Mouse (Mus musculus) cortical plate, adult 2 months (tissue): ENCODE data around the gene Rpl23a. TPM values are rescaled to one million over a fixed set of nuclear protein-coding genes. Genes with fewer than 3 reads are reported as not detected.

Experiments used
- H3K27ac ChIP-seq: fragments of 200-500 bp; 2 replicates; pipeline ENCODE4 v1.5.1; 2012; ENCODE audit warnings: low read length, control low read depth, inconsistent platforms; ENCODE audit not compliant: insufficient read depth
- H3K4me1 ChIP-seq: fragments of 200-500 bp; 2 replicates; pipeline ENCODE4 v1.6.1; 2011; ENCODE audit warnings: low read length; ENCODE audit not compliant: control insufficient read depth, insufficient read depth
- H3K4me3 ChIP-seq: fragments of 200-500 bp; 2 replicates; pipeline ENCODE4 v1.5.1; 2011; ENCODE audit warnings: mild to moderate bottlenecking, low read length, control low read depth; ENCODE audit not compliant: insufficient read depth
- CTCF ChIP-seq: fragments of 200-500 bp; IDR thresholded peaks from 2 replicates; pipeline ENCODE4 v1.5.1; 2011; ENCODE audit warnings: mild to moderate bottlenecking, control low read depth, low read length; ENCODE audit not compliant: insufficient read depth; ENCODE audit errors: extremely low read depth
- POLR2A ChIP-seq: fragments of 200-500 bp; IDR thresholded peaks from 2 replicates; pipeline ENCODE4 v1.6.1; 2011; ENCODE audit warnings: mild to moderate bottlenecking, low read length, control low read depth; ENCODE audit not compliant: insufficient read depth; ENCODE audit errors: extremely low read depth
- polyA plus RNA-seq: library from polyadenylated mRNA; depleted of rRNA; stranded (reverse); fragments of >200 nt; gene quantifications from 2 replicates; pipeline ENCODE4 v1.2.3, GENCODE M21; 2012

The Rpl23a gene
- polyA plus RNA-seq, 1 experiment, result 1,200 TPM

DNA sequence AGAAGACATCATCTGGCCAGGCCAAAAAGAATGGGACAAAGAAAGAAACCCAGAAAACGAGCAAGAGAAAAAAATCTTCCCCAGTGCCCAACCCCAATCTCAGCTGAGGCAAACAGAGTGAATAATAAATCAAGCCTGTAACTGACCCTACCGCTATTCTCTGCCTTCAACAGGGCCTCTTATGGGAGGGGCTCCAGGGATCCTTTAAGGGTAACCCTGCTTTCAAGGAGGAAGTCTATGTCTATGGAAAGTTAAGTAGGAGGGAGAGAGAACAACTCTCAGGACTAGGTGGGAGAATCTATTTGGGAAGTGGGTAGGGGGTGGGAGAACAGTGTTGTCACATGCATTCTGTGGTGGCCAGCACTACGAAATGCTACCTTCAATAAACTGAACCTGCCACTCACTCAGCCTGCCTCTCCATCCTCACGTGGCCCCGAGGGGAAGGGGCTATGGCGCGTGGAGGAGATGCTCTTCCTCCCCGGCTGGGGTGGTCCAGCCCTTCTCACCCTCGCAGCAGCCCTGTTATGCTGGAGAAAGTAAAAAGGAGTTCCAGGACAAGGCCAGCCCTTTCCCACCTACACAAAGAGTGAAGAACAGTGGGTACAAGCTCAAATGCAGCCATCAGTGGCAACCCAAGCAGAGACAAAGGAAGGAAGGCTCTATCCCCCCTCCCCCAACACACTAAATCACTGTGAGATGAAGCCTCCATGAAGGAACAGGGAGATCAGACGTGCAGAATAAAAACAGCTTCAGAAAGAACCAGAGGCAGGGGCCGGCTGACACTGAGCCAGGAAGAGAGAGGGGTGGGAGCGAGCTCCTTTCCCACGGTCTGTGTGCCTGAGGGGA is 22.2 kb upstream of the Rpl23a start:
- TF ChIP-seq CTCF (no peak), POLR2A (no peak)
- Histone ChIP-seq H3K27ac (peak overlapping the region; percentile 45; the same call in 1 of the 2 replicates), H3K4me3 (no peak overlapping the region), H3K4me1 (peaks cover 2% of the 10 kb centered on the region; the same call in 1 of the 2 replicates)

DNA sequence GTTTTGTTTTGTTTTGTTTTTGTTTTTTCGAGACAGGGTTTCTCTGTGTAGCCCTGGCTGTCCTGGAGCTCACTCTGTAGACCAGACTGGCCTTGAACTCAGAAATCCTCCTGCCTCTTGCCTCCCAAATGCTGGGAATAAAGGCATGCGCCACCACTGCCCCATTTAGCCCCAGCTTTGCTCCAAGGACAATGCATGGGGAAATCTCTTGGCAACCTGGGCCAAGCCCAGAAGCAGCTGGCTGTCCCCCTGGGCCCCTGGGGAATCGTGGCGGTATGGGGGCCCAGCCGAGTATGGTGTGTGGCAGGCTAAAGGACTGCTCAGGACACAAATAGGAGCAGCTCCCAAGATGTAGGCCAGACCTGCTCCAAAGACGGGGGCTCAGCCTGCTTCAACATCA is 20.9 kb upstream of the Rpl23a start:
- Histone ChIP-seq H3K4me3 (no peak overlapping the region), H3K27ac (no peak overlapping the region), H3K4me1 (peaks cover 2% of the 10 kb centered on the region; the same call in 1 of the 2 replicates)
- TF ChIP-seq POLR2A, result no peak
- no peak for TF ChIP-seq CTCF

DNA sequence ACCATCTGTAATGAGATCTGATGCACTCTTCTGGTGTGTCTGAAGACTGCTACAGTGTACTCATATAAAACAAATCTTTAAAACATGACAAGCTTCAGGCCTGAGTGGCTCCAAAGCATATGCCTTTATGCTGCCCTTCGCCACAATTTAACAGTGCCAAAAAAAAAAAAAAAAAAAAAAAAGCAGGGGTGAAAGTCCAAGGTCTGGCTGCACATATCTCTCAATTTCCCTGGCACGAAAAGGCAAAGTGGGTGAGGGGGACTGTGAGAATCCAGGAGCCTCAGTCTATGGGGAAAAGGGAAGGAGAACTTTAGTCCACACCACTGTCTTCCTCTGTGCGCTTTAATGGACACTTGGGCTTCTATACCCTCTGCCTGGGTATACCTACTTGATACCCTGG is 19.0 kb upstream of the Rpl23a start:
- H3K27ac ChIP-seq, result no peak overlapping the region
- H3K4me1 ChIP-seq, result peaks cover 2% of the 10 kb centered on the region; the same call in 1 of the 2 replicates
- no peak overlapping the region for H3K4me3 ChIP-seq
- TF ChIP-seq POLR2A, result no peak
- no peak for TF ChIP-seq CTCF

DNA sequence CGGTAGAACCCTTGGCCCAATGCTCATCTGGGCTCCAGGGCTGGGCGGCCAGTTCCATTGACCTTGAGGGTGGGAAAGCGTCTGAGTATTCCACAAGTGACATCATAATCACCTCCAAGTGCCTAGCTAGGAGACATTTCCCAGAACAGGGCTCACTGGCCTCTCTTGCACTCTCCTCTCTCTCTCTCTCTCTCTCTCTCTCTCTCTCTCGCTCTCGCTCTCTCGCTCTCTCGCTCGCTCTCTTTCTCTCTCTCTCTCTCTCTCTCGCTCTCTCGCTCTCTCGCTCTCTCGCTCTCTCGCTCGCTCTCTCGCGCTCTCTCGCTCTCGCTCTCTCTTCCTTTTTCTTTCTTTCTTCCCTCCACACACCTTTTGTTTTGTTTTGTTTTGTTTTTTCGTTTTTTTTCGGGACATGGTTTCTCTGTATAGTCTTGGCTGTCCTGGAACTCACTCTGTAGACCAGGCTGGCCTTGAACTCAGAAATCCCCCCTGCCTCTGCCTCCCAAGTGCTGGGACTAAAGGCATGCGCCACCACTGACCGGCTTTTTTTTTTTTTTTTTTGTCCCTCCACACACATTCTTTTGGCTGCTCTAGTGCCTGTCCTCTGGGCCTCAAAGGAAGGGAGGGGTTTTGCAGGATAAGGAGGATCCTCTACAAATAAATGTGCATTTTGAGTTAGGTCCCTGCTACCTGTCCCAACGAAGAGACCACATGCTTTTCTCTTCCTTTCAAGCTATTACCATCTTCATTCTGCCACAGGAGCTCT is 11.9 kb upstream of the Rpl23a start:
- H3K27ac ChIP-seq, result no peak overlapping the region
- 0 out of 2 replicates have a peak, but pooled peaks cover 1% of the 10 kb centered on the region for H3K4me1 ChIP-seq
- H3K4me3 ChIP-seq, result no peak overlapping the region; the same call in 1 of the 2 replicates
- TF ChIP-seq POLR2A (no peak), CTCF (no peak)

DNA sequence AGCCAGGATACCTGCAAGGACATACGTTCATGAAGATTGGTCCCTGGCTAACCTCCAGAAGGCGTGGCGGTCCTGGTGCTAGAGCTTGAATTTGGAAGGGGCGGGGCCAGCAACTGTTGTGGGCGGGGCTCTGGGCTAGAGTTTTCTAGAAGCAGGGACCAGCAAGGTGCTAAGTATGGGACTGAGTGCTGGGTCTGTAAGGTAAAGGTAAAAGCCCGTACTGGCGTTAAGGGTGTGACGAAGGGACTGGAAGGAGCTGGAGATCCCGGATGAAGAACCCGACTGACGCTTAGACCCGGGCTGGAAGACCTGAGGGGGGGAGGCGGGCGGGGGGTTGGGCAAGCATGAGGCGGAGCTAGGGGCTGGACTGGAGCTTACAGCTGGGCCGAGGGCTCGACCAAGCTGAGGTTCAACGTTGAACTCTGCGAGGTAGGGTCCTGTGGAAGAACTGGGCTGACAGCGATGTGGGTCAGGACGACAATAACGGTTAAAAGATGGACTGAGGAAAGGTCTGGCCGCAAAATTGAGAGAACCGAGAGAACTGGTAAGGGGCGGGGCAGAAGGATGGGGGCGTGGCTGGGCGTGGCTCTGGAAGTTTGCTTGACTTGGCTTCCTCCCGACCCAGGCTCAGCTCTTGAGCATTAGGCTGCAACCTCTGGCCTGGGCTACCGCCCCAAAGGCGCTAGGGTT is 11.2 kb upstream of the Rpl23a start:
- peak overlapping the region; percentile 43 for H3K4me3 ChIP-seq
- TF ChIP-seq POLR2A (no peak), CTCF (no peak)
- peaks cover 4% of the 10 kb centered on the region; the same call in 1 of the 2 replicates for H3K4me1 ChIP-seq
- H3K27ac ChIP-seq, result no peak overlapping the region

GRCm38 (mm10) chr11:78193113-78193512 is 9.7 kb upstream of the Rpl23a start, which contains the start of gene Proca1:
TSS of gene Proca1 (plus strand) at chr11:78193392.
- Histone ChIP-seq H3K27ac (no peak within 1 kb of the TSS), H3K4me3 (no peak within 1 kb of the TSS), H3K4me1 (peaks cover 4% of the 10 kb centered on the region; the same call in 1 of the 2 replicates)
- TF ChIP-seq CTCF, result no peak
- no peak for TF ChIP-seq POLR2A

GRCm38 (mm10) chr11:78190041-78190440 is 6.7 kb upstream of the Rpl23a start:
- H3K4me1 ChIP-seq, result peaks cover 4% of the 10 kb centered on the region; the same call in 1 of the 2 replicates
- H3K27ac ChIP-seq, result 0 out of 2 replicates have a peak overlapping the region, but pooled peaks have one; percentile 1
- H3K4me3 ChIP-seq, result peak overlapping the region; percentile 48; the same call in 1 of the 2 replicates
- TF ChIP-seq POLR2A (no peak), CTCF (no peak)

- TF ChIP-seq POLR2A (peak; percentile 30; the same call in 1 of the 2 replicates), CTCF (no peak)
- Histone ChIP-seq H3K27ac (peak overlapping the region; percentile 90), H3K4me1 (peaks cover 4% of the 10 kb centered on the region; the same call in 1 of the 2 replicates), H3K4me3 (peak overlapping the region; percentile 48)
These were observed 6.1 kb upstream of the Rpl23a start for GRCm38 (mm10) chr11:78189234-78190040.
